Mouse (Mus musculus): Measurements from ENCODE around the gene Tnrc18.
A peak's percentile ranks its signal among the peaks of the same experiment; 100 is the strongest.
"Not testable (repeated sequence)": the region's sequence is repeated elsewhere in the genome, so short reads cannot be mapped to it uniquely, and the experiment has no call there.

Tnrc18 gene

GRCm38 (mm10) chr5:142817524-142818434 is at the start of gene Tnrc18:
Tnrc18 (minus strand) TSS chr5:142817662.
- peak; percentile 99 for DNase-seq

- peak; percentile 92 for DNase-seq
Measured at GRCm38 (mm10) chr5:142857763-142858229, 40.3 kb upstream of the Tnrc18 start.

- DNase-seq = no peak
Measured at GRCm38 (mm10) chr5:142856408-142856807, 38.9 kb upstream of the Tnrc18 start.

GRCm38 (mm10) chr5:142854877-142855276 is 37.4 kb upstream of the Tnrc18 start:
- DNase-seq = peak; percentile 38

- DNase-seq = no peak
Measured at GRCm38 (mm10) chr5:142853585-142853984, 36.1 kb upstream of the Tnrc18 start.

- no peak for DNase-seq
Measured at GRCm38 (mm10) chr5:142851681-142852049, 34.2 kb upstream of the Tnrc18 start.

GRCm38 (mm10) chr5:142850916-142851680 is 33.6 kb upstream of the Tnrc18 start:
- DNase-seq = no peak

- no peak for DNase-seq
Measured at GRCm38 (mm10) chr5:142850476-142850875, 33.0 kb upstream of the Tnrc18 start.

- DNase-seq = no peak
Measured at GRCm38 (mm10) chr5:142848911-142849310, 31.4 kb upstream of the Tnrc18 start.

GRCm38 (mm10) chr5:142848149-142848548 is 30.7 kb upstream of the Tnrc18 start:
- DNase-seq = no peak

GRCm38 (mm10) chr5:142844467-142844866 is 27.0 kb upstream of the Tnrc18 start:
- DNase-seq = no peak

GRCm38 (mm10) chr5:142842137-142842642 is 24.7 kb upstream of the Tnrc18 start:
- no peak for DNase-seq

- no peak for DNase-seq
Measured at GRCm38 (mm10) chr5:142841372-142842136, 24.1 kb upstream of the Tnrc18 start.

GRCm38 (mm10) chr5:142837427-142837826 is 20.0 kb upstream of the Tnrc18 start:
- not testable (repeated sequence) for DNase-seq

- DNase-seq = no peak
Measured at GRCm38 (mm10) chr5:142836891-142837290, 19.4 kb upstream of the Tnrc18 start.

- no peak for DNase-seq
Measured at GRCm38 (mm10) chr5:142833646-142834438, 16.4 kb upstream of the Tnrc18 start.

GRCm38 (mm10) chr5:142826131-142826530 is 8.7 kb upstream of the Tnrc18 start:
- no peak for DNase-seq

- no peak for DNase-seq
Measured at GRCm38 (mm10) chr5:142825665-142826064, 8.2 kb upstream of the Tnrc18 start.

GRCm38 (mm10) chr5:142824091-142824490 is 6.6 kb upstream of the Tnrc18 start:
- no peak for DNase-seq

GRCm38 (mm10) chr5:142823096-142824062 is 5.9 kb upstream of the Tnrc18 start:
- DNase-seq = peak; percentile 56
